Mouse (Mus musculus) forebrain, embryonic 10.5 days (tissue): Measurements from ENCODE around the gene Ldb1. TPM values are rescaled to one million over a fixed set of nuclear protein-coding genes. Genes with fewer than 3 reads are reported as not detected.

ENCODE experiments used
- polyA plus RNA-seq: library from polyadenylated mRNA; unstranded; fragments of >200 nt; fragmentation: Nextera tagmentation; extraction: Ambion mirVana; gene quantifications from 2 replicates; pipeline ENCODE4 v1.2.1, GENCODE M21; 2016

Gene Ldb1
- polyA plus RNA-seq, 1 experiment from 2014 or later = 87.8 TPM

Other genes starting within 250 kb of the Ldb1 start
- gene Kcnip2, start 229.2 kb downstream of the Ldb1 start, polyA plus RNA-seq = 0.71 and 0.86 TPM in 2 replicates
- 16.2 and 18.5 TPM in 2 replicates for gene Armh3, start 46.7 kb downstream of the Ldb1 start, polyA plus RNA-seq
- 3.4 and 4.6 TPM in 2 replicates for gene Hps6, start 41.7 kb downstream of the Ldb1 start, polyA plus RNA-seq
- gene Pprc1, start 328 bp downstream of the Ldb1 start, polyA plus RNA-seq = 57.5 and 61.9 TPM in 2 replicates
- gene Nolc1, start 30.6 kb upstream of the Ldb1 start, polyA plus RNA-seq = 167 and 168 TPM in 2 replicates
- 0.07 and 0.17 TPM in 2 replicates for gene Elovl3, start 86.7 kb upstream of the Ldb1 start, polyA plus RNA-seq
- gene Pitx3, start 103.1 kb upstream of the Ldb1 start, polyA plus RNA-seq = 0.18 and 0.25 TPM in 2 replicates
- 36.9 and 41.8 TPM in 2 replicates for gene Gbf1, start 107.3 kb upstream of the Ldb1 start, polyA plus RNA-seq